Mouse (Mus musculus) bone marrow, adult 2 months (tissue): ENCODE measurements around the gene Olfr1417.

Experiments used
- CTCF ChIP-seq: fragments of 200-500 bp; IDR thresholded peaks from 2 replicates; pipeline ENCODE4 v1.5.1; 2011; ENCODE audit warnings: low read length, control low read depth; ENCODE audit not compliant: control insufficient read depth, insufficient read depth
- POLR2A ChIP-seq: fragments of 200-500 bp; IDR thresholded peaks from 2 replicates; pipeline ENCODE4 v1.6.1; 2011; ENCODE audit warnings: low read depth, mild to moderate bottlenecking, control low read depth, low read length, borderline replicate concordance; ENCODE audit not compliant: control insufficient read depth

- TF ChIP-seq POLR2A = no peak
- no peak for TF ChIP-seq CTCF
Measured at GRCm38 (mm10) chr19:11867837-11868236, 28.8 kb upstream of the Olfr1417 start.
